Mouse (Mus musculus) Patski (cell line): ENCODE data around the gene Ralgapa2. TPM values are rescaled to one million over a fixed set of nuclear protein-coding genes. Genes with fewer than 3 reads are reported as not detected.

Experiments used
- ATAC-seq: fragments of 100-300 bp; one replicate; pipeline ENCODE4 v1.8.0; 2021
- CTCF ChIA-PET: fragments of 350-600 bp; sonication (Branson Sonifier 250); formaldehyde crosslinking; loops from one replicate; lab custom pipeline; 2022; ENCODE audit warnings: inconsistent platforms; lab: Charles Lee
- POLR2A ChIA-PET: fragments of 350-600 bp; sonication (Branson Sonifier 250); formaldehyde crosslinking; loops from one replicate; lab custom pipeline; 2022; ENCODE audit warnings: antibody characterized with exemption, inconsistent platforms; lab: Charles Lee
- DNase-seq: peaks from one replicate; pipeline ENCODE4 v3.0.0-alpha.2; 2011; ENCODE audit warnings: low read depth, low spot score
- H3K27me3 ChIP-seq: fragments of 371-371 bp; one replicate; pipeline ENCODE4 v1.5.1; 2021
- CTCF ChIP-seq: fragments of 100-300 bp; IDR thresholded peaks from one replicate; pipeline ENCODE4 v1.5.1; 2021
- in situ Hi-C: fragments of 300-500 bp; cut with MboI; formaldehyde crosslinking; loops from 3 replicates; pipeline ENCODE4 v1.11.1; 2018; ENCODE audit warnings: low pct_unique_long_range_greater_than_20kb, mixed read lengths
- polyA plus RNA-seq: library from polyadenylated mRNA; unstranded; gene quantifications from one replicate; pipeline ENCODE4 v1.2.3, GENCODE M21; 2021

Ralgapa2 gene
- polyA plus RNA-seq, 1 experiment from 2014 or later: 4.7 TPM

DNA sequence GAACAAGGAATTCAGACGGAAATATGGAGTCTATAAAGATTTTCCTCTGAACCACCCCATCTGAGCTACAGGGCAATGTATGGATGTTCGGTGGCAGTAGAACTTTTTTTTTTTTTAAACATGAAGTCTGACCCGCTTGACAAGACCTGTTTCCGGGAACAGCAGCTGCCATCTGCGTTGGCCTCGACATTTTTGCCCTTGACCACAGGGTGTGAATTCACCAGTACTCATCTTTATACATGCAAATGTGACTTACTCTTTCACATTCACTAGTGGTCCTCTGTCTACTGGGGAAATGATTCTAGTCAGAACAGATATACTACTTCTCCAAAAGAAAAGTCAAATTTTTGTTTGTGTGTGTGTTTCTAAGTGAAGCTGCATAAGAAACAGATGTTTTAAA is 286.3 kb downstream of the Ralgapa2 start:
- DNase-seq: no peak
- CTCF ChIA-PET: interaction anchor here (1.4 to 2.2 kb wide), 2 partner anchors 9 to 10 kb away, joined by 4 read pairs; no protein-coding TSS in a partner anchor
- in situ Hi-C loops: no loop called here
- peaks cover 55% of the 10 kb centered on the region for H3K27me3 ChIP-seq
- ATAC-seq: no peak
- no peak for TF ChIP-seq CTCF
- POLR2A ChIA-PET: no interaction called here

DNA sequence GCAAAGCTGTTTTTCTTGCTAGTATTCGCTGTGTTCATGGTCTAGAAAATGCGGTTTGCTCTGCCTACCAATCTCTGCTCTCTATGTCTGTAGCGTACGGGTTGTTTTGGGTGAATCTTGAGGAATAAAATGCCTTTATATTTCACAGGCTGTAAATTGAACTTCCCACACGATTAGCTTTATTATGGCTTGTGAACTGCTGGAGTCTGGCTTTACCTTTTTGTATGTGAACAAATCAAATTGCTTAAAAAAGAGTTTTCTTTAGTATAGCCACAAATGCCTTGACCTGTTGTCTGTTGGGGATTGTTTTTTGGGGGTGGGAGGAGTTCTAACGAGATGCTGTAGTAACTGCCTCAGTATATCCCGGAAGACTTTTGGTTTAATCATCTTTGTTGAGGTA is 288.0 kb downstream of the Ralgapa2 start:
- ATAC-seq (no peak), DNase-seq (no peak)
- ChIA-PET CTCF (no interaction called here), POLR2A (no interaction called here)
- peaks cover 69% of the 10 kb centered on the region for H3K27me3 ChIP-seq
- in situ Hi-C loops: no loop called here
- TF ChIP-seq CTCF: no peak

DNA sequence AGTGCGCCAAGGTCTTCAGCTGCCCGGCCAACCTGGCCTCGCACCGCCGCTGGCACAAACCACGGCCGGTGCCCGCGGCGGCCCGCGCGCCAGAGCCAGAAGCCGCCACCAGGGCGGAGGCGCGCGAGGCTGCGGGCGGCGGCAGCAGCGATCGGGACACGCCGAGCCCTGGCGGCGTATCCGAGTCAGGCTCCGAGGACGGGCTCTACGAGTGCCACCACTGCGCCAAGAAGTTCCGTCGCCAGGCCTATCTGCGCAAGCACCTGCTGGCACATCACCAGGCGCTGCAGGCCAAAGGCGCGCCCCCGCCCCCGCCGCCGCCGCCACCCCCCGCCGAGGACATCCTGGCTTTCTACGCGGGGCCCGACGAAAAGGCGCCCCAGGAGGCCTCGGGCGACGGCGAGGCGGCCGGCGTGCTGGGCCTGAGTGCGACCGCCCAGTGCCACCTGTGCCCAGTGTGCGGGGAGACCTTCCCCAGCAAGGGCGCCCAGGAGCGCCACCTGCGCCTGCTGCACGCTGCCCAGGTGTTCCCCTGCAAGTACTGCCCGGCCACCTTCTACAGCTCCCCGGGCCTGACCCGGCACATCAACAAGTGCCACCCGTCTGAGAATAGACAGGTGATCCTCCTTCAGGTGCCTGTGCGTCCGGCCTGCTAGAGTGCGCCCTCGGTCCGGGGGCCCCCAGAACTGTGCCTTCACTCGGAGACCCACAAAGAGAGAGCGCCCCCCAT is 288.8 kb downstream of the Ralgapa2 start:
- ATAC-seq (no peak), DNase-seq (no peak)
- H3K27me3 ChIP-seq: peaks cover 71% of the 10 kb centered on the region
- ChIA-PET POLR2A (no interaction called here), CTCF (no interaction called here)
- in situ Hi-C loops: no loop called here
- TF ChIP-seq CTCF: no peak

DNA sequence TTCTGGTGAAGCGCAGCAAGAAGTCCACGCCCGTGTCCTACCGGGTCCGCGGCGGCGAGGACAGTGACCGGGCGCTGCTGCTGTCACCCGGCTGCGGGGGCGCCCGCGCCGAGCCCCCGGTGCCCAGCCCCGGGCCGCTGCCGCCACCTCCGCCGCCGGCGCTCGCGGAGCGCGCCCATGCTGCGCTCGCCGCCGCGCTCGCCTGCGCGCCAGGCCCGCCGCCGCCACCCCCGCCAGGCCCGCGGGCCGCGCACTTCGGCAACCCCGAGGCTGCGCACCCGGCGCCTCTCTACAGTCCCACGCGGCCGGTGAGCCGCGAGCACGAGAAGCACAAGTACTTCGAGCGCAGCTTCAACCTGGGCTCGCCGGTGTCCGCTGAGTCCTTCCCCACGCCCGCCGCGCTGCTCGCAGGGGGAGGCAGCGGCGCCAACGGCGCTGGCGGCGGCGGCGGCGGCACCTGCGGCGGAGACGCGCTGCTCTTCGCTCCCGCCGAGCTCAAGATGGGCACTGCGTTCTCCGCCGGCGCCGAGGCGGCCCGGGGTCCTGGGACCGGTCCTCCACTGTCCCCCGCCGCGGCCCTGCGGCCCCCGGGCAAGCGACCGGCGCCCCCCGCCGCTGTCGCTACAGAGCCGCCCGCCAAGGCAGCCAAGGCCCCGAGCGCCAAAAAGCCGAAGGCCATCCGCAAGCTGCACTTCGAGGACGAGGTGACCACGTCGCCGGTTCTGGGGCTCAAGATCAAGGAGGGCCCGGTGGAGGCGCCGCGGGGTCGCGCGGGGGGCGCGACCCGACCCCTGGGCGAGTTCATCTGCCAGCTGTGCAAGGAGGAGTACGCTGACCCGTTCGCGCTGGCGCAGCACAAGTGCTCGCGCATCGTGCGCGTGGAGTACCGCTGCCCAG is 289.6 kb downstream of the Ralgapa2 start:
- peak; percentile 7 for ATAC-seq
- TF ChIP-seq CTCF: no peak
- in situ Hi-C loops: no loop called here
- POLR2A ChIA-PET: no interaction called here
- CTCF ChIA-PET: no interaction called here
- peaks cover 65% of the 10 kb centered on the region for H3K27me3 ChIP-seq
- no peak for DNase-seq

DNA sequence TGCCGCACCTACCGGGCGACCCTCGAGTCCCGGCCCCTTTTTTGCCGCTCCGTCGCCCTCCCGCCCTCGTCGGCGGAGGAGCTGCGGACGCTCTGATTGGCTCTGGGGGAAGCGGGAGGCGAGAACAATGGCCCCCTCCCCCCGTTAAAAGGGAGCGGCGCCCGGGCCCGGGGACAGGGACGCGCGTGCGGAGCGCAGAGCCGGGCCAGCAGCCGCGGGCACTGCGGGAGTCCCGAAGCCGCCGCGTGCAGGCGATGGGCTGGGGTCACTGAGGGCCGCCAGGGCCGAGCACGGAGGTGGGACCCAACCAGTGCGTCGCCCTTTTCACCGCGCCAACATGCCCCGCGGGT is 290.2 kb downstream of the Ralgapa2 start:
- POLR2A ChIA-PET: no interaction called here
- ATAC-seq (no peak), DNase-seq (no peak)
- in situ Hi-C loops: no loop called here
- no peak for TF ChIP-seq CTCF
- H3K27me3 ChIP-seq: peaks cover 64% of the 10 kb centered on the region
- CTCF ChIA-PET: no interaction called here

DNA sequence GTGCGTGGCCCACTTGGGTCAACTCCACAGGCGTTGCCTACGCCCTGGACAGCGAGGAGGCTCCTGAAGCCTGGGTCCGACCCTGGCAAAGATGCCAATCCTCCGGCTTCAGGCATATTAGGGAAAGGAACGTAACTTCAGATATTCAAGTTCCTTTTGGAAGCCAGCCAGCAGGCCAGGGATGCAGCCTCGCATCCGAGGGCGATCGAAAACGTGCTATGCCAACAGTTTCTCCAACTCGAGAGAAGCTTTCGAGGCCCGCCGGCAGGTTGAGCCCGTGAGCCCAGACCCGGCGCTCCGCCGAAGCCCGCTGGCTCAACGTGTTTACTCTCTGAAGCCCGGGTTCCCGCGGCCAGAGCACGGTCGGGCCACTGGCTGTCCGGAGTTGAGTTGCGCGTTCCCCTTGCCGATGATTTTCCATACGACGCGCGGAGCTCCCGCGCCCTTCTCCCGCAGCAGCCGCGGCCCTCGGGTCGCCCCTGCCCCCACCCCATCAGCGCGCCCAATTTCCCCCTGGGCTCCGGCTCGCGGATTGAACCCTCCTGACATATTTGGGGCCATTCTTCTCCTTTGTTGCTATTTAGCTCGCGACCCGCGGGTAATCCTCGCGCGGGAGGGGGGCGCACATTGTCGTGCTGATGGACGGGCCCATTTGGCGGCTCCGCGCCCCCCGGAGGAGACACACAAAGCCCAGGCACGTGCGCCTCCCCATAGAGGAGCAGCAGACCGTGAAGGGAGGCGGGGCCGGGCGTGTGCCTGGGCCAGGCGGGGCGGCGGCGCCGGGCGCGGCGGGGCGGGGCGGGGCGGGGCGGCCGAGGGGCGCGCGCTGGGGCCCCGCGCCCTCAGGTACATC is 290.8 kb downstream of the Ralgapa2 start, which contains the start of gene Insm1:
TSS of gene Insm1 (plus strand) at position 846 of the 853 bp plus-strand sequence.
- peaks cover 59% of the 10 kb centered on the region for H3K27me3 ChIP-seq
- no peak for ATAC-seq
- DNase-seq: no peak
- ChIA-PET CTCF (no interaction called here), POLR2A (no interaction called here)
- in situ Hi-C loops: no loop called here
- no peak for TF ChIP-seq CTCF

DNA sequence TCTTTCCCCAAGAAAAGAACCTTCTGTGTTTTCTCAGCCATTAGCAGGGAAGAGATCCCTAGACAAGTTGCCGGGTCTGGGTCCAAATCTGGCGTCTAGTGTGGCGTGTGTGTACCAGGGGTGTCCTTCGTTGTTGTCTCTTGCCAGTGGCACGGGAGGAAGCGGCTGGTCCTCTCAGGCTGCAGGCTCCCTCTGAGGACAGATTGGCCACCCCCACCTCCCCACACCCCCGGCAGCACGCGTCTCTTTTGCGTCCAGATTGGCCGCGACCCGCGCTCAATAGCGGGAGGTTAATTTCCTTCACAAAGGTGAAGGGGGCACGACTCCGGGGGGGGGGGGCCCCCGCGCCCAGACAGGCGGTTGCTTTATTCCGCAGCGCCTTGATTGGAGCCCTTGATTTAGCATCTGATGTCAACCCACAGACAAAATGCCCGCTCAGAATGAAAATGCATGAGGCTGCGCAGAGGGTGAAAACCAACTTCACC is 291.5 kb downstream of the Ralgapa2 start:
- ChIA-PET CTCF (no interaction called here), POLR2A (no interaction called here)

DNA sequence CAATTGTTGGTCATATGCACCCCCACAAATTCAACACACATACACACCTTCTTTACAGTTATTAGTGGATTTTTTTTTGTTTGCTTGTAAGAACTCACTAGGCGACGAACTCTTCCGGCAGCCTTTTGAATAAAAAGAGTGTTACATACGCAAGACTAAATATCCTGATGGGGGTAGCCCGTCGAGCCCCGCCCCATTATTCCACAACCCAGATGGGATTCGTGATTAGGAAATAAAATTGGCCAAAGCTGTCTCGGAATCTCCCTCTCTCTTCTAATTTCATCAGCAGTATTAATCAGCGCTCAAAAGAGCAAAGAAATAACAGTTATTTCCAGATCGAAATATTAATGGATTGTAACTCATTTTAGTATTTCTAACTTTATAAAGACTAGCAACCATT is 292.4 kb downstream of the Ralgapa2 start:
- ChIA-PET POLR2A (no interaction called here), CTCF (no interaction called here)
- no peak for ATAC-seq
- in situ Hi-C loops: loop anchor here (10.0 kb wide), 1 partner anchor 265 kb away; no protein-coding TSS in a partner anchor
- peaks cover 44% of the 10 kb centered on the region for H3K27me3 ChIP-seq
- TF ChIP-seq CTCF: no peak
- no peak for DNase-seq

More for the DNA sequence above, 291.5 kb downstream of the Ralgapa2 start:
- TF ChIP-seq CTCF: no peak
- ATAC-seq: no peak
- peaks cover 52% of the 10 kb centered on the region for H3K27me3 ChIP-seq
- in situ Hi-C loops: no loop called here
- DNase-seq: no peak

DNA sequence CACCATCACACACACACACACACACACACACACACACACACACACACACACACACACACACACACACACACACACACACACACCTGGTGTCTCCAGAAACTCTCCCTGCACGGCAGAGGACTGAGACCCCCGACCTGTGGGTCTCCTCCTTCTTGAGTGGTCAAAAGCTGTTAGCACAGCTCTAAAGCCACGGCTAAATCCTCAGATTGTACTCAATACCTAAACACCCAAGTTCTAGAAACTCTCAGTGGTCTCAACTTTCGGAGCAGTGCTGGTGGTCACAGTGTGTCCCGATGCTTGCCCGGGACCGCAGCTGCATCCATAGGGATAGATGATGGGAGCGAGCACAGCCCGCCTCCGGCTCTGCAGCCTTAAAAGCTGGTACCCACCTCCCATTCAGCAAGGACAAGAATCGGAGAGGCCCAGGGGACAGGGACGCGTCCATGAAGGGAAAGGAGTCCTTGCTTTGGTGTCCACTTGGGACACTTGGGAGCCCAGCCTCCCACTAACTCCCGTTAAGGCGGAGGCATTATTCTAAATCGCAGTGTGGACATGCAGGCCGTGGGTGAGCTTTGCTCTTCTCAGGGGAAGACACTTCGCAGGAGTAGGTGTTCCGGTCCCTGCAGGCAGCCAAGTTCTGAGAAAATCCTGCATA is 293.1 kb downstream of the Ralgapa2 start:
- ATAC-seq: no peak
- ChIA-PET POLR2A (no interaction called here), CTCF (no interaction called here)
- H3K27me3 ChIP-seq: peaks cover 38% of the 10 kb centered on the region
- in situ Hi-C loops: loop anchor here (10.0 kb wide), 1 partner anchor 264 kb away; no protein-coding TSS in a partner anchor
- DNase-seq: no peak
- TF ChIP-seq CTCF: no peak
